In the genomic region with DNA sequence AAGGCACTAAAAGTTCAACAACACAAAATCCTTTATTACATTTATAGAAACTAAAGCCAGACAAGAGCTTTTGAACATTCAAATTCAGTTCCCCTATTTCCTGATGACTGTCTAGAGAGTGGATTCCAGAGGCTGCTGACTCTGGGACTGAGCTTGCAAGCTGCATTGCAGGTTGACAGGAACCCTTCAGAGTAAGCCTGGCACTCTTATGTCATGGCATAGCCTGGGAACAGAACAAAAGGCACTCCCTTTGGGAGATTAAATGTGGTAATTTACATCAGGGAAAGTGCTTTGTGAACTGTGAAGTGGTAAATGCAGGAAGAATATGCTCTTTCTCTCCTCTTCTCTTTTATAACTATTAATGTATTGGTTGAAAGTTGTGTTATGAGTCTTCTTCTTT, we compare ENCODE assay signal across 28 mouse cellular contexts.
"Had no signal": no experiment of that assay in that cellular context is flagged by ENCODE, and none has a peak within 500 bp of the region (broad histone marks: within the 10 kb centered on the region; RNA-seq: fewer than 3 reads in every experiment).

No protein-coding gene starts in this region.

- H3K9me3 ChIP-seq: heart, embryonic 13.5 days; heart, embryonic 15.5 days; hindbrain, embryonic 13.5 days; hindbrain, embryonic 15.5 days; kidney, embryonic 15.5 days; limb, embryonic 10.5 days; limb, embryonic 12.5 days; liver, embryonic 13.5 days; liver, embryonic 15.5 days had no signal

- H3K36me3 ChIP-seq: heart, embryonic 13.5 days; heart, embryonic 15.5 days; hindbrain, embryonic 13.5 days; hindbrain, embryonic 15.5 days; kidney, embryonic 15.5 days; limb, embryonic 10.5 days; limb, embryonic 12.5 days; liver, embryonic 13.5 days; liver, embryonic 15.5 days had no signal

- H3K9ac ChIP-seq: heart, embryonic 13.5 days; heart, embryonic 15.5 days; hindbrain, embryonic 13.5 days; hindbrain, embryonic 15.5 days; kidney, embryonic 15.5 days; limb, embryonic 12.5 days; liver, embryonic 13.5 days; liver, embryonic 15.5 days had no signal

- H3K27ac ChIP-seq: heart, adult 2 months; heart, embryonic 13.5 days; heart, embryonic 15.5 days; hindbrain, embryonic 13.5 days; hindbrain, embryonic 15.5 days; hindbrain, postnatal 0 days; kidney, embryonic 15.5 days; kidney, postnatal 0 days; left cerebral cortex, adult 2 months; limb, embryonic 10.5 days; limb, embryonic 12.5 days; liver, embryonic 13.5 days; liver, embryonic 15.5 days had no signal

- H3K27me3 ChIP-seq: heart, embryonic 13.5 days; heart, embryonic 15.5 days; hindbrain, embryonic 13.5 days; hindbrain, embryonic 15.5 days; kidney, embryonic 15.5 days; limb, embryonic 12.5 days; liver, embryonic 13.5 days; liver, embryonic 15.5 days had no signal

- ATAC-seq: hindbrain, postnatal 0 days; intestine, embryonic 16.5 days had no signal

- H3K4me1 ChIP-seq: heart, embryonic 13.5 days; heart, embryonic 15.5 days; hindbrain, embryonic 15.5 days; kidney, embryonic 15.5 days; limb, embryonic 12.5 days; liver, embryonic 13.5 days; liver, embryonic 15.5 days had no signal

- H3K4me2 ChIP-seq: heart, embryonic 11.5 days; heart, embryonic 13.5 days; heart, embryonic 15.5 days; hindbrain, embryonic 13.5 days; hindbrain, embryonic 15.5 days; kidney, embryonic 15.5 days; limb, embryonic 12.5 days; liver, embryonic 11.5 days; liver, embryonic 13.5 days; liver, embryonic 15.5 days had no signal

- DNase-seq: gastrocnemius, postnatal 14 days; gastrocnemius, postnatal 36 days; heart, adult 11 months; heart, adult 2 months; heart, postnatal 14 days; heart, postnatal 36 days; kidney, adult 11 months; kidney, adult 2 months; kidney, adult 9 months; kidney, postnatal 14 days; kidney, postnatal 36 days; layer of hippocampus, adult 9-11 months; liver; liver, embryonic 13.5 days had no signal

- H3K4me3 ChIP-seq: heart, adult 2 months; heart, embryonic 13.5 days; heart, embryonic 15.5 days; hindbrain, embryonic 13.5 days; hindbrain, embryonic 15.5 days; kidney, embryonic 15.5 days; left cerebral cortex, adult 2 months; limb, embryonic 10.5 days; limb, embryonic 12.5 days; liver, embryonic 13.5 days; liver, embryonic 15.5 days had no signal
